Mouse (Mus musculus): ENCODE measurements around the gene 4931422A03Rik.
"Not testable (repeated sequence)": the region's sequence is repeated elsewhere in the genome, so short reads cannot be mapped to it uniquely, and the experiment has no call there.

Gene 4931422A03Rik

DNA sequence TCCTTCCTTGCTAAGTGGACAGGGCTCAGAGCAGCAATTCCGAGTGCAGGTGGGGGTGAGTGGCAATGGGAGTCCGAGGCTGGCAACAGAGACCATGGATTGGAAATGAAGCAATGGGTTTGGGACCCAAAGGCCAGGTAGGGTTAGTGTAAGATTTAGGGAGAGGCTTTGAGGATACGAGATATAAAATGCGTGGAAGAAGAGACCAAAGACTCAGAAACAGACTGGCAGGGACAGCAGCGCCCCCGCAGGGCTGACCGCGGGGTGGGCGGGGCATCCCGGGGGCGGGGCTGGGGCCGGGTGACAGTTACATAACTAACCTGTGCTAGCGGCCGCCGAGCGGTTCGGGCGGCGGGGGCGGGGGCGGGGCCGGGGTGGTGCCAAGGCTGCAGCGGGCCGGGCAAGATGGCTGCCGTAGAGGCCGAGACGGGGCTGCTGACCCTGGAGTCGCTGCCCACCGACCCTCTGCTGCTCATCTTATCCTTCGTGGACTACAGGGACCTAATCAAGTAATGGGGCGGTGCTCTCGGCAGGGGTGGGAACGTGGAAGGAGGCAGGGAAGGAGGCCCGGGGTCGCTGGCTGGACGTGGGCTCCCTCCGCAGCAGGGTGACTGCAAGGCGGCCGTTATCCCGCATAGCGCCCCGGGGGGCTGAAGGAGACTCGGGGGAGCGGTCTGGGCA lies 563 bp downstream of the 4931422A03Rik start, which contains the start of gene Fbxo3:
Gene Fbxo3 (plus strand): TSS at position 264 of the 681 bp plus-strand sequence.
- no peak for DNase-seq (ENCODE audit: low read depth, low spot score)

DNA sequence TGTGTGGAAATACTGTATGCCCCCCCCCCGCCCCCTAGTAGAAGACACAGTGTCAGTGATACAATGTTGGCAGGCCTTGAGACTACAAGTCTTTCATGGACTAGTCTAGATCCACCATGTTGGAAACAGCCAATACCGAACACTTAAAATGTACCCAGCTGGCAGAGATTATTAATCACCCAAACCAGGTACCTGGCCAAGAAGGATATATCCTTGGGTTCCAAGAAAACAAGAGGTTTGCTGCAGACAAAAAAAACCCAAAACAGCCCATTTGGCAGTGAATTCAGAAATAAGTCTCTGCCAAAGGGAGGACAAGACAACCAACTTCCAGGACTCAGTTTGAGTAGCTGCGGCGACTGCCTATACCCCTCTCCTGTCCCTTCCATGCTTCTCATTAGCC lies 3.5 kb downstream of the 4931422A03Rik start:
- DNase-seq (ENCODE audit: low read depth, low spot score) = no peak

DNA sequence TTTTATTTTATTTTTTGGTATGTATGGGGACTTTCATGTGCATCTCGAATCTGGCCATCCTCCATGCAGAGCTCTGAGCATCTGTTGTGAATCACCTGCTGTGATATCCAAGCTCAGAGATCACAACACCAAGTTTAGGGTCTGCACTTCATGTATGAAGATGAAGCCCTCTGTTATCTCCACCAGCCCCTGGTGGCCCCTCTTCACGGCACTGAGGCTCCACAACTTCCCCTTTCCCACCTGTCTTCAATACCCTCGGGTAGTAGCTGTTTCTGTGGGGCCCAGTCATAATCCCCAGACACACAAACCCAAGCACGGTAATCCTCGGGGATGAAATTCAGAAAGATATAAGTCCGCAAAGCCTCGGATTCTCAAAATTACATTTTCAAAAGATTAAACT lies 5.1 kb downstream of the 4931422A03Rik start:
- no peak for DNase-seq (ENCODE audit: low read depth, low spot score)

DNA sequence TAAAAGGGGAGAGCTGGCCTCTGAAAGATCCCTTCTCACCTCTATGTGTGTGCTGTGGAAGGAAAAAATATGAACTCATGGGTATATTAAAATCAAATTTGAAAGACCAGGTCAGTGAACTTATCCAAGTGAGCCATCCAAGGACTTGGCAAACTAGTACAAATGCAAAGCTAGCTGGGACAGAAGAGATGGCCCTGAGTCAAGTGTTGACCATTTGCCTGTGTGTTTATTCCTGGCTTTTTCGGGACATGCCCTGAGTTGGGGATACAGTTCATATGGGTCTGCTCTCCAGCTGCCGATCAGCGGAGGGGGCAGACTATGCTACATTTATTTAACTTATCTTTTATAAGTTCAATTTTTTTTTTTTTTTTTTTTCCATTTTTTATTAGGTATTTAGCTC lies 19.3 kb downstream of the 4931422A03Rik start:
- not testable (repeated sequence) for DNase-seq (ENCODE audit: low read depth, low spot score)

DNA sequence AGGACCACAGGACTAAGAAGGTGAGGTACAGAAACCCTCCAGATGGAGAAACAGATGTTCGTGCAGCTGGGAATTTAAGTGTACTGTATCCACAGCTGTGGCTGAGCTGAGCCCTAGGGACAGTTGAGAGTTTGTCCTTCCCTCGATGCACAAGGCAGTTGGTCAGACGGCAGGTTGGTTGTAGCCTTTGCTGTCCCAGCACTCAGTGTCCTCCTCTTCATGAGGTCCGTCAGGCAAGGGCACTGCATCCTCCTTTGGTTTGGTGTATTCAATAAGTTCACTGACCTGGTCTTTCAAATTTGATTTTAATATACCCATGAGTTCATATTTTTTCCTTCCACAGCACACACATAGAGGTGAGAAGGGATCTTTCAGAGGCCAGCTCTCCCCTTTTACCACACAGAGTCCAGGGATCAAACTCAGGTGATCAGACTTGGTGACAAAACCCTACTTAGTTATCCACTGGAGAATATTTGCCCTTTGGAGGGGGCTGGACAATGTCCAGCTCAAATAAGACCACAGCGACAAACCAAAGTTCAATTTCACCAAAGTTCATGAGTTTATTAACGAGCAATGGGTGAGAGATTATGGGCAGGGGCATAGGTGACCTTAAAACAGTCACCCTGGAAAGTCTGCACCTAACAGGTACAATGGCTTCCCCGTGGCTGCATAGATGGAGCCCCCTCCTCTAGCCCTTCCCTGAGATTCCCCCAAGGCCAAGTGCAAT lies 20.2 kb downstream of the 4931422A03Rik start:
- DNase-seq (ENCODE audit: low read depth, low spot score) = no peak

DNA sequence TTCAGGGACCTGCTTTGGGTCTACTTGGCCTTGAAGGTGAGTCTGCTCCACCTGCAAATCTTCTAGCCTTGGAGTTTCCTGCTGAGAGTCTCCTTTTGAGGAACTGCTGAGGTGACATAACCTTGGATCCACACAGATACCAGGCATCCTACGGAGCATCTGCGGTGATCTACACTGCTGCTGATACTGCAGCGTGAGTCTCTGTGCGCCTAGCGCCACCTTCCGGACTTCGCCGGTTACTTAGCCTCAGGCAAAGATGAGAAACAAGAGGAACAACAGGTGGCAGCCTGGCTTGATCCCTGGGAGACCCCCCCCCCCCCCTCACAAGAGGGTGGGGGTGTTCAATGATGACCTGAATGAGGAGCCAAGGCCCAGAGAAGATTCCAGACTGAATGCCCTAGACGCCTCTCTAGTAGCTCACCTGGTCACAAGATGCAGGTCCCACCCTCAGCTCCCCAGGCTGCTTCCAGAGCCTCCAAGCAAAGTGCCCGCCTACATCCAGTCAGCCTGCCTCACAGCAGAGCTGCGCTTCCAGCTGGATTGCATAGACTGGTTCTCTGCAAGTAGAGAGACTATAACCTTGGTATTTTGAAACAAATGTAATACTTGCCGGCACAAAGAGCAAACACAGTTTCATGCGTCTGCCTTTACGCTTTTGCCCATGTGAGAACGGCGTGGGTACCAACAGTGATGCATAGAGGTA lies 25.3 kb downstream of the 4931422A03Rik start:
- DNase-seq (ENCODE audit: low read depth, low spot score) = no peak

DNA sequence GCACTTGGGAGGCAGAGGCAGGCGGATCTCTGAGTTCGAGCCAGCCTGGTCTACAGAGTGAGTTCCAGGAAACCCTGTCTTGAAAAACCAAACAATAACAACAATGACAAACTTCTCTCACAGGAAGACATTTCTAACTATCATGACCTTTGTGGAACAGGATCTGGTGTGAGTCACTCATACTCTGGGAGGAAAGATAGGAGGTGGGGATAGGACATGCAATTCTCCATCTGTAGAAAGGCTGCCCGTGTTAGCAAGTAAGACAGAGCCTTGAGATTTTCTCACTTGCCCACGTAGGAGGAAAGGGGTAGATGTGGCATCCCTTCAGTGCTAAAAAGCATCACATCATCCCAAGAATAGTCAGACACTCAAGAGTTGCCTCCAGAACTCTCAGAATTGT lies 26.3 kb downstream of the 4931422A03Rik start:
- no peak for DNase-seq (ENCODE audit: low read depth, low spot score)

DNA sequence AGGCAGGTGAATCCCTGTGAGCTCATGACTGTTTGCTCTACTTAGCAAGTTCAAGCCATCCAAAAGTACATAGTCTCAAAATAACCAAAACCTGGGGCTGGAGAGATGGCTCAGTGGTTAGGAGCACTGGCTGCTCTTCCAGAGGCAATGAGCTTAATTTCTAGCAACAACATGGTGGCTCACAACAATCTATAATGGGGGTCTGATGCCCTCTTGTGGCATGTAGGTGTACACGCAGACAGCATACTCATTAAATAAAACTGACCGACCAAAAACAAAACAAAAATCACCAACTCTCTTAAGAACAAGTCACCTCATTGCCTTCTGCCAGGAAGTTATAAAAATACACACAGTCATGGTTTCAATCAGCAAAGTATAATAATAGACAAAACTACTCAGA lies 27.1 kb downstream of the 4931422A03Rik start:
- DNase-seq (ENCODE audit: low read depth, low spot score) = no peak

DNA sequence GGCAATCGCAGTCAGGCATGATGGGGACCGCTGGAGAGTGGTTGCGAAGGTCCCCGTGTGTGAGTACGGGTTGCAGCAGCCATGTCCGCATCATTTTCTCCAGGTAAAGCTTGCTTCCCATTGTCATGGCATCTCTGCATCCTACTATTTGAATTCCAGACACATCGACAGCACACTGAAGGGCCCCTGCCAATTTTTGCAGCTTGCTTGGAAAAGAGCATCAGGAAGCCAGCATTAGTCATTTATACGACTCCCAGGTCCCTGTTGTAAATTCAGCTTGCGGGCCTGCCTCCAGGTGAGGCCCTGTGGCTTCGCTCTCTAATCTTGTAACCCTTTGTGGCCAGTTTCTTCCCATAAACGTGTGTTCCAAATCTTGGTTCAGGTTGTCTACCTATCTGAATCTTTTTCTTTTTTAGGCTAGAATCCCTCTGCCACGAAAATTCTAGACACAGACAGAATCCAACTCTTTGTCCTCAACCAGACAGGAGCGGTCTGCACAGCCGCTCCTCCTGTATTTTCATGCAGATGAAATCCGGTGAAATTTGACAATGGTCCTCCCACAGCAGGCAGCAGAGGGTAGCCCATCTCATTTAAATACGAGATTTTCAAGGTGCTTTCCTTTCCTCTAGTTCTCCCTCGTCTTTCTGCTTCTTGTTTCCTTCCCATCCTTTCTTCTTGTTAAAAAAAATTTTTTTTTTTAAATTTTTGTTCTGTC lies 35.4 kb downstream of the 4931422A03Rik start:
- no peak for DNase-seq (ENCODE audit: low read depth, low spot score)

DNA sequence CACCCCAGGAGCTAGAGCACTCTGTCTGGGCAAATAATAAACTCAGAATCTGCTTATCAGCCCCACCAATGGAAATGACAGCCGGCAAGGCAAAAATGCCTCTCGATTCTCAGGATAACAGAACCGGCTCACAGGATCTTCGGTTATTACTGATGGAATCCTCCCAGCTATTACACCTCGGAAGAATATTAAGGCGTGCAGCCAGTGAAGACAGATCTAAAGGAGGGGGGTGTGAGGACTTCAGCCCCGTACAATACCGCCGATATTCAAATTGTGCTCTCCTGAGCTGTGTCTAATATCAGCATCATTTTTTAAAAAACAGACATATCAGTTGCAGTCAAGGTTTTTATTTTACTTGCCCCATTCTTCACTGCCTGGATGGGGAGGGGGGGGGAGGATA lies 36.0 kb downstream of the 4931422A03Rik start:
- no peak for DNase-seq (ENCODE audit: low read depth, low spot score)

DNA sequence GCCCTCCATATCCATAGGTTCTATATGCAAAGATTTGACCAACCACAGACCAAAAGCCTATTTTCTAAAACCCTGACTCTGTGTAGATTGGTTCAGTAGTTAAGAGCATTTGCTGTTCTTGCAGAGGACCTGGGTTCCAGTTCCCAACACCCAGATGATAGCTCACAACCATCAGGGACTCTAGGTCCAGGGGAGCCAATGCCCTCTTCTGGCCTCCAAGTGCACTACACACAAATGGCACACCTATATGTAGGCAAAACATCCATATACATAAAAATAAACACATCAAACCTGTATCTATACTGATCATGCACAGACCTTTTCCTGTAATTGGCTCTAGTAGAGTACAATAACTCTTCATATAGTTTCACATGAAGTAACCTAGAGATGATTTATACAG lies 36.9 kb downstream of the 4931422A03Rik start:
- no peak for DNase-seq (ENCODE audit: low read depth, low spot score)

DNA sequence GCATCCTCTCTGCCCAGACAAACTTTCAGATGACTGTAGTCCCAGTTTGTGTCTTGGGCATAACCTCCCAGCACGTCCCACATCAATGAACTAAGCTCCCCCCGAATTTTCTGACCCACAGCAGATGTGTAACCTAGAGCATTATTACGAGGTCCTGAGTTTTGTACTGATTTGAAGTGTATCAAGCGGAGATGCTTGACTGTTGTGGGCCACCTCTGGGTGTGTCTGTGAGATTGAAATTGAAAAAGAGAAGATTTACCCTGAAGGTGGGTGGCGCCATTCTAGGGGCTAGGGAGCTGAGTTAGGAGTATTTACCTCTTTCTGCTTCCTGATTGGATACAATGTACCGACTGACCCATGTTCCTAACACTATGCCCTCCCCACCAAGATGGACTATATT lies 38.4 kb downstream of the 4931422A03Rik start:
- DNase-seq (ENCODE audit: low read depth, low spot score) = no peak

DNA sequence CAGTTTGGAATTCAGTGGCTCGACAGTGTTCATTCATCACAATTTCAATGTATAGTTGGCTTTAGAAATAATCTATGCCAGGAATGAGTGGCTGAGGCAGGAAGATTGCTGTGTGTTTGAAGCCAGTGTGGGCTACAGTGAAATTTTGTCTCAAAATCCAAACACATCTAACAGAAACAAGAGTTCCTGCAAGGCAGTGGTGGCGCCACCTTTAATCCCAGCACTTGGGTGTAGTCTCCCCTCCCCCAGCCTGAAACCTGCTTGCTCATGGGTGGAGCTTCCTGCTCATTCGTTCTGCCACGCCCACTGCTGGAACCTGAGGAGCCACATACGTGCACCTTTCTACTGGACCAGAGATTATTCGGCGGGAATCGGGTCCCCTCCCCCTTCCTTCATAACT lies 40.6 kb downstream of the 4931422A03Rik start:
- not testable (repeated sequence) for DNase-seq (ENCODE audit: low read depth, low spot score)

DNA sequence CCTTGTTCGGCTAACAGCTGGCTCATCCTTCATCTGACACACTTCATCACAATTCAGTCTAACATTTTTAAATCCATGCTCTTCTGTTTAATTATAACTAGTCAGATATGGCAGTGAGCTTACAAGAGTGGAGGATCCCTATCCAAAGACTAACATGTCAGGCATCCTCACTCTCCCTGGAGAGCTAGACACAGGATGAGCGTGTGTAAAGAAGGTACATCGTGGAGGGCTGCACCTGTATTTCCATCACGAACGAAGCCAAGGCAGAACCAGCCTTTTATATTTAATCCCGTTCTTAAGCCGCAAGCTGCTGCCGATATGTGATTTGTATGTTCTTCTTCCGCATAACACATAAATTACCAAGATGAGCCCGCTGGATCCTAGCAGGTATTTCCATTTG lies 45.0 kb downstream of the 4931422A03Rik start:
- DNase-seq (ENCODE audit: low read depth, low spot score) = no peak

DNA sequence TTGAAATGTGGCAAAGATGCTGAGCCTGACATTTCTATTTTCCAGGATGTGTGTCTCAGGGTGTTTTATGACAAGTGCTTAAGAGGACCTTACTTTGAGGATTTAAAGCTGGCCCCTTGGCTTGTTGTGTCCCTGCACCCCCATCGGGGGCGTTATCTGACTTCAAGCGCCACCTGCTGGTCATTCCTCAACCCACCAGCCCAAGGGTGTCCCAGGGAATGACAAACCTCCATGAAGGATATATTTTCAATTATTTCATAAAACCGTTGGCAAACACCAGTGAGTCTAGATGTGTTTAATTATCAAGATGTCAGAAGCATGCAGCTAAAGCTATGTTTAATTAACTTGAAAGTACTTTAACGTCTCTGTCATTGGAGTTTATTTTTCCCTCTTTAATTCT lies 45.9 kb downstream of the 4931422A03Rik start:
- no peak for DNase-seq (ENCODE audit: low read depth, low spot score)

DNA sequence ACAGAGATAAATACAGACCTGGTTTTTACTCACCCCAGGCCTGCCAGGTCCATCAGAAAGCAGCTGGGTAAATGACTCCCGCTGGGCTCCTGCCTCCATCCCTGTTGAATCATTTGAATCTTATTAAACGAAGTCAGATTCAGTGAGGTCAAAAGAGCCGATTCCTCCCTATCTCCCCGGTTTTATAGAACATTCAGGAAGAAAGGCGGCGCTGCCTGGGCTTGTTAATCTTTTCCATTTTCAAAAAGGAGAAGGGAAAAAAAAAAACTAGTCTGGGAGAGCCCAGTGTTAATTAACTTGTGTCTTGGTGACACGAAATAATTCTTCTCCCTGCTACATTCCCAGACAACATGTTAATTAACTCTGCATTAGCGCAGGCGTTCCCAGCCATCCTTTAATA lies 50.4 kb downstream of the 4931422A03Rik start:
- DNase-seq (ENCODE audit: low read depth, low spot score) = no peak

DNA sequence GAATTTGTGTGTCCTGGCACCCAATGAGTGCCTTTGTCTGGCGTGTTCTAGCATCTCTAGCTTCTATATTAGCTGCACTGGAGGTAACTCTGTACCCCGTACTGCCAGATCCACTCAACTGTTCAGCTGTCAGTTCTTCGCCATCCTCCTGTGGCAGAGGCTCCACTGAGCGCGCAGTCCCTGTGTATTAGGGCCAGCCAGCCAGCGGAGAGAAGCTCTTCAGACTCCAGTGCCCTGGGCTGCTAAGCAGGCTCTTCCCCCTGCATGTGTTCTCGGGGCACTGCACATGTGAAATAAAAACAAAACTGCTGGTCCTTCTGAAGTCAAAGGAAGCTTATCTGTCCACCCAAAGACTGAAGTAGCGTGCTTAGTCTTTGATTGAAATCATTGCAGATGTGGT lies 50.9 kb downstream of the 4931422A03Rik start:
- DNase-seq (ENCODE audit: low read depth, low spot score) = no peak

DNA sequence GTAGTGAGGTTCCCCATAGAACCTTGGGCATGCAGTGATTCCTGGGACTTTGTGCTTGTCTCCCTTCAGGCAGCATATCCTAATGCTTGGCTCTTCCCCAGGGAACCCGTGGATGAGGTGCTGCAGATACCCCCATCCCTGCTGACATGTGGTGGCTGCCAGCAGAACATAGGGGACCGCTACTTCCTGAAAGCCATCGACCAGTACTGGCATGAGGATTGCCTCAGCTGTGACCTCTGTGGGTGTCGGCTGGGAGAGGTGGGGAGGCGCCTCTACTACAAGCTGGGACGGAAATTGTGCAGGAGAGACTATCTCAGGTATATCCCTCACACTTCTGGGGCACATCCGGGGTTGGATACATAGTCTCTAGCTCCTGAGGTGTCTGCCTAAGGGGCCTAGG lies 52.3 kb downstream of the 4931422A03Rik start:
- no peak for DNase-seq (ENCODE audit: low read depth, low spot score)

DNA sequence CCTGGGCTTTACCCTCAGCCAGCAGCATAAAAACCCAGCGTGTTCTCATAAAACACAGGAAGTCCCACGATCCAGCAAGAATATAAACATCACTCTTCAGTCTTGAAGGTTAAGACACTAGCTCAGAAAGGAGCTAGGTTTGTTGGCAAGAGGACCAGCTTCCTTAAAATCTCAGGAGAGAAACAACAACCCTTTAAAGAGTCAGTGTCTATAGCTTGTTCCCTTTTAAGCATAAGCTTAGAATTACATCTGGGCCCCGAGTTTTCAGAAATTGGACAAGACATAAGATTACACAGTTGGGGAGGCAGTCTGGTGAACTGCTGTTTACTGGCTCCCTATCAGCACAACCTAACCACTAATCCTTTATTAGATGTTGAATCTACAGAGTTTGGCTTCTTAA lies 56.3 kb downstream of the 4931422A03Rik start:
- DNase-seq (ENCODE audit: low read depth, low spot score) = no peak

DNA sequence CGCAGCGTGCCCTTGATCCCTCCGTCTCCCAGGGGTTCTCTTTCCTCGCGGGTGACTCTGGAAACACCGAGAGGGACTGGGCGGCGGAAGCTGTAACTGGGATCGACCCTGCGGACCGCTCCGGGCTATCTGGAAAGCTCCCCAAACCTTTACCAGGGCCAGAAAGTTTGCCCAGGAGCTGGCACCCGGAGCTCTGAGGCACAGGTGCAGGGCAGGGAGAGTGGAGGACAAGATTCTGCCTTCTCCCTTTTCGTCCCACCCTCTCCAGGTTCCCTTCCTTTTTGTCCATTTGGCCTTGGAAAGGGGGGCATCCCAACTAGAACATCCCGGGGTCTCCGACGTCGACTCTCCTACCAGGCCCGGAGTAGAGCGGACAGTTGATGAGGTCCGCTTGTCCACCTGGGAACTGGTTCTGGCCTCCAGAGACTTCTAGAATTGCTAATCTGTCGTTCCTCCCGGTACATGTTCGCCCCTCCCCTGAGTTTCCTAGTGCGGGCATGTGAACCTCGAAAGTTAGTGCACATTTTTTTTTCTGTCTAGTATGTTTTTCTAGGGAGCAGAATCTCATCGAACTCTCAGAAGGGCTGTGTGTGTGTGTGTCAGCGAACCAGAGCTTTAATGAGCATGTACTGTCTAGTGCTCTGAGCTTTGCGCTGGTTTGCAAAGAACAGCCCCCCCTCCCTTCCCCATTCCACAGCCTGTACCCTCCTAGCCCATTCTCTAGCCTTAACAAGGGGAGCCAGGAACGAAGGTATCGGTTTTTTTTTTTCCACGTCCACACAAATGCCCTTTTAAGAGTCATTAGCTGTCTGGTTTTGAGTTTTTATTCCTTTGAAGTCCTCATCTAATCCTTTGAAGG lies 57.1 kb downstream of the 4931422A03Rik start:
- DNase-seq (ENCODE audit: low read depth, low spot score) = no peak
